Mouse (Mus musculus) liver, postnatal 0 days (tissue): Measurements from ENCODE around the gene Smarcd2.

Experiments used
- CTCF ChIP-seq: sonication (generic); IDR thresholded peaks from 2 replicates; pipeline ENCODE4 v1.5.1; 2016; ENCODE audit warnings: antibody characterized with exemption, low read depth
- EP300 ChIP-seq: IDR thresholded peaks from 2 replicates; pipeline ENCODE4 v1.6.1; 2016; ENCODE audit warnings: antibody characterized with exemption, low read depth, mild to moderate bottlenecking

DNA sequence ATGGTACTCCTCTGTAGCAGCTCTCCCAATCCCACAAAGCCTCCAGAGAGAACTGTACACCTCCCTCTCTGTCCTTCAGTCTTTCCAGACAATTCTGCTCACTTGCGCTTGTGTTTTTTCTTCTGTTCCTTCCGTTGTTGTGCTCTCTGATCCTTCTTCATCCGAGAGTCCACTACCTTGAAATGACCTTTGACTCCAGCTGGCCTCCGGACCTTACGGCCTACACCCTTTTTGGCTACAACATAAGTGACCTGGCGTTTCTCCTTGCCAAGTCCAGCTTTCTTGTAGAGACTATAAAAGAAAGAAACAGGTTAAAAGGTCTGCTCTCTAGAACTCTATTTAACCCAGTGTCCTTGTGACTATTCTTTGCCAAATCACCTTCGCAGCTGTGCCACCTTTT lies 23.4 kb downstream of the Smarcd2 start:
- TF ChIP-seq EP300 (no peak), CTCF (no peak)
